Mouse (Mus musculus) cerebellum, adult 11 months (tissue): ENCODE measurements around the gene Kank3.
A peak's percentile ranks its signal among the peaks of the same experiment; 100 is the strongest.

Experiments
- DNase-seq: peaks from one replicate; pipeline ENCODE4 v3.0.0; 2022

Gene Kank3

DNA sequence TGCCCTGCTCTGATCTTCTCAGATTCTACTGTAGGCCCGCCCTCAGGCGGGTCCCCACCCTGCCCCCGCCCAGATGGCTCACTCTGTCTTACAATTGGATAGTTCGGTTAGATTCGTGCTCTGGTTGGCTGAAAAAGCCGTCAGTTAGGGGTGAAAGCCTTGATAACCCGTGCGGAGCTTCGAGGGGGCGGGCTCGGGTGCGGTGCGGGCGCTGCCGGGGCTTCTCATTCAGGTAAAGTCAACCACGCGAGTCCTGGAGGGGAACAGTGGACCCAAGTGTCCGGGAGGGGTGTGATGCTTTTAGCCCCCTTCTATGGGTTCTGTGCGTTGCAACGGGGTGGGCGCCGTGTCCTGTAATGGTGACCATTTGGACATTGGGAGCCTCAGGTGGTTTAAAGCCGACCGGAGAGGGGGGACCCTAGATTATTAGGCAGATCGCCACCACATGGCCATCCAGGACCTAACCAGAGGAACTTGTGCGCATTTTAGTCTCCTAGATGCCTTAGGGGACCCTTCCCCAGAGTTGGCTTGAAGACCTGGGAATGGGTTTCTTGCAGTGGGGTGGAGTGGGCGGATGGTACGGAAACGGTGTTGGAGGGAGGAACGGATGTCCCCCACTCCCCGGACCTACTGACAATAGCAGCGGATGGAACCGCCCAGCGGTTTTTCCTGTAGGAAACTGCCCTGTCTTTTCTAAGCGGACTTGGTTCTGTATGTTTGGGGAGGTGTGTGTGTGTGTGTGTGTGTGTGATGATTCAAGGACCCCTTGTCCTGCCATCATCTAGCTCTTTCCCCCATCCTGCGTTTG, at the start of gene Kank3:
Gene Kank3 (plus strand): TSS at position 186 of the 808 bp plus-strand sequence.
- DNase-seq, result peak; percentile 60

GRCm38 (mm10) chr17:33766389-33766788, 43.9 kb upstream of the Kank3 start:
- DNase-seq, result no peak

DNA sequence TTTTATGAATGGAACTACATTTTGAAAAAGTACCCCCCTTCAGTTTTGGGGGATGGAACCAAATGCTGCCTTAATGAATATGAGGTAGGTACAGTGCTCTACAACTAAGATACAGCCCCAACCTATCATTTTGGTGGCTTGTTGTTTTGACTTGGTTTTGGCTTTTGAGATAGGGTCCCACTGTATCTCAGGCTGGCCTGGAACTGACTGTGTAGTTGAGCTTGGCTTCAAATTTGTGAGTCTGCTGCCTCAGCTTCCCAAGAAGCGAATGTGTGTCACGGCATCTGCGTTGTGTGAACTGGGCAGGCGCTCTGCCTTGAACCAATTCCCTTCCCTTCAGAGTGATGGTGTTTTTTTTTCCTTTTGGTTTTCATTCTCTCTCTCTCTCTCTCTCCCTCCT, 38.7 kb upstream of the Kank3 start:
- no peak for DNase-seq

DNA sequence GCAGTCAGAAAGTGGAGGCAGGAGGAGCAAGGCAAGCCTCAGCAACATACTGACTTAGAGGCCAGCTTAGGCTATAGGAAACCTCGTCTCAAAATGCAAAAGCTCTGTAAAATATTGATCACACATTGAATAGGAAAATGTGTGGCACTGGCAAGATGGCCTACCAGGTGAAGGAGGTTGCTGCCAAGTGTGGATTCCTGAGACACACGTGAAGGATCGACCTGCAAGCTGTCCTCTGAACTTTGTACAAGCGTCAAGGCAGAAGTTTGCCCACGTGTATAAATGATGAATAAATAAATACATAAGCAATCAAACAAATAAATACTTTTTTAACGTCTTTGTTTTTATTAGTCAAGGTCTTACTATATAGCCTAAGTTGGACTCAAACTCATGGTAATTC, 36.9 kb upstream of the Kank3 start:
- no peak for DNase-seq

- DNase-seq, result no peak
Measured at GRCm38 (mm10) chr17:33773871-33774572, 36.3 kb upstream of the Kank3 start.

GRCm38 (mm10) chr17:33774573-33775155, 35.7 kb upstream of the Kank3 start:
- DNase-seq, result no peak

DNA sequence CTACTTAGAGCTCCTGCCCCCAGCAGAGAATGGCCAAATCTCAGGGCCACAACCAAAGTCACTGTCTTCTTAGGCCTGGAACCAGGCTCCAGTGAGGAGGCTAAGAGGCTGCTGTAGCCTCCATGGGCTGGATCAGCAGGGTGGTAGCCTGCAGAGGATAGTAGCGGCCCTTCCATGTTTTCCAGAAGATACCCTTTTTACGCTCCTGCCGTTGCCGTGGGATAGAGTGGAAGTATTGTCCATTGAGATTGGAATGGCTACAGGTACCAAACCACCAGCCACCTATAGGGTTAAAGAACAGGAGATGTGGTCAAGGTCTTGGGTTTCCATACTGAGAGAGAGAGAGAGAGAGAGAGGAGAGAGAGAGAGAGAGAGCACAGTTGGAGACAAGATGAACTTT, 35.0 kb upstream of the Kank3 start:
- DNase-seq, result no peak

DNA sequence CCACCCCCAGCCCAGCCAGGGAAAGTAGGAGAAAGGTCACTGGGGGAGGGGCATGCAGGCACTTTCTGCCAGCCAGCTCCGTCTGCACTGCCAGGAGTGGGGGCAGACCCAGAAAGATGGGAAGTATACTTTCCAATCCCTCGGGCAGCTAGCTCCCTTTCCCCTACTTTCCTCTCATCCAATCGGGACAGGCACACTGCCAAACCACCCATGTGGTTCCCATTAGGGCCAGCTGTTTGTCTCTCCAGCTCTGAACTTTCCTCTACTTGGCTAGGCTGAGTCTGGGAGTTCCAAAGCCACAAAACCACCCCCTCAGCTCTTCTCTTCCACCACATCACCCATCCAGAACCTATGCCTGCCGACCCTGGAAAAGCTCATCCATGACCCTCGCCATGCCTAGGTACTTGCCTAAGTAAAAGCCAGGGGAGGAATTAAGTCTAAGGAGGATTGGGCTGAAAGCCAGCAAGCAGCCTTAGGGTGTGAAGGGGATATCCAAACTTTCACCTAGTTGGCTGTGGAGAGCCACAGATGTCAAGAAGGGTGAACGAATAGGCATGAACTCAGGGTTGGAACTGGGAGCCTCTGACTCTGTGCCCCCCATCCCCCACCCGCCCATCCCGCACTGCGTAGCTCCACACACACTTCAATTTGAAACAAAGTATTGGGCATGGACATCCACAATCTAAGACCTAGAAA, 30.9 kb upstream of the Kank3 start:
- peak; percentile 26 for DNase-seq

DNA sequence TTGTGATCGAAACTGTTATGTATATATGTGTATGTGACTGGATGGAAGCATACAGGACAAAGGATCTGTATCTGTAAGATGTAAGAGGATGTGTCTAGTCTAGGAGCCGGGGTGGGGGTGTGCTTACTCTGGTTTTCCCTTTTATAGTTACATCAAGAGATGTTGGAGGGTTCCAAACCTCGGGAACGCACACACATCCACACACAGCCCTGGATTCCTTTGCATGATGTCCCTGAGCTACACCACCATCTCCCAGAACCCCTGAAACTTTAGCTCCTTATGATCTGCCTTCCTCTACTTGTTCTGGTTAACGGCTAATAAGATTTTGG, 30.4 kb upstream of the Kank3 start:
- no peak for DNase-seq

DNA sequence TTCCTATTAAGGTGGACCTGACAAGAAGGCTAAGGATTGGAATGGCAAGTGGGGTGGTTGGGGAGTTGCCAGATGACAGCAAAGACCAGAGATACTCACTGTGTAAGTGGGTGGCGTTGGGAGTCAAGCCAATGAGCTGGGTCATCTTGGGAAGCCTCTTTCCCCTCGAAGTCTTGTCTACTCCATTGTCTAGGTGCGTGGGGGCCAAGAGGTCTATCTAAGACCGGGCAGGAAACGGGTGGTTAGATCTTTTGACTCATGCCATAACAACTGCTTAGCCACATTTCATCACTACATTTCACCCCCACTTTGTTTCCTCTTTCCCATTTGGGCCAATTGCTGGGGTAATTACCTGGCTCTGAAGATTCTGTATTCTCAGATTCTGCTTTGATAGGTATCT, 29.9 kb upstream of the Kank3 start:
- no peak for DNase-seq

DNA sequence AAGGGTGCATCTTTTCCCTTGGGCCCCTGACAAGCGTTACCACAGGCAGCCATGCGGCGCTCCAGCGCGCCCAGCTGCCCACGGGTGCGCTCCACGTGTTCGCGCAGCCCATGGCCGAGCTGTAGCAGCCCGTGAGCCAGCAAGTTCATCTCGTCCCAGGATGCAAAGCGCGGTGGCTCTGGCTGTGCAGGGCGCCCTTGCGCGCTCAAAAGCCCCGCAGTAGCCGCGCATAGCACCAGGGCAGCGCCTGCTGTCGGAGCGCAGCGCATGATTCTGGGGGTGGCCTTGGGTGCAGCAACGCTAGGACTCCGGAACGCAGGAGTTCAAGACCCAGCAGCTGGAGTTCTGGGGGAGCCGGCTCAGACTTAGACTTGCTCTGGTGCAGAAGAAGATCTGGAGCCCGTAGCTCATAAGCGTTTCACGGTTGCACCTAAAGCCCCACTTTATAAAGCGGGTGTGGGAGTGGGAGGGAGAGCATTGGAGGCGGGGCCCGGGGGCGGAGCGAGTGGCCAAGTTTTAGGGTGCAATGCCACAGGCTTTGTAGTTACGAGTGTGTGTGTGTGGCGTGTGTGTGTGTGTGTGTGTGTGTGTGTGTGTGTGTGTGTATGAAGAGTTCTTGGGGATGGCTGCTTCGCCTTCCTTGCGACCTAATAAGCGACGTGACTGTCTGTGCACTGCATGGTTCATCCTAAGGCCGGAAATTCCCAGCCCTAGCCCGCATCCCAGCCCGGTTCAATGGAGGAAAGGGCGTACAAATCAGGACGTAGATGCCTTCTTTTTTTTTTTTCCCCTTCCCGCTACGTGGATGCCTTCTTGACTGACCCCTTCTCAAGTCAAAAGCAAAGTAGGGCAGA, 29.0 kb upstream of the Kank3 start, which contains the start of gene Angptl4:
Gene Angptl4 (minus strand): TSS at position 707 of the 854 bp plus-strand sequence.
- DNase-seq, result no peak

DNA sequence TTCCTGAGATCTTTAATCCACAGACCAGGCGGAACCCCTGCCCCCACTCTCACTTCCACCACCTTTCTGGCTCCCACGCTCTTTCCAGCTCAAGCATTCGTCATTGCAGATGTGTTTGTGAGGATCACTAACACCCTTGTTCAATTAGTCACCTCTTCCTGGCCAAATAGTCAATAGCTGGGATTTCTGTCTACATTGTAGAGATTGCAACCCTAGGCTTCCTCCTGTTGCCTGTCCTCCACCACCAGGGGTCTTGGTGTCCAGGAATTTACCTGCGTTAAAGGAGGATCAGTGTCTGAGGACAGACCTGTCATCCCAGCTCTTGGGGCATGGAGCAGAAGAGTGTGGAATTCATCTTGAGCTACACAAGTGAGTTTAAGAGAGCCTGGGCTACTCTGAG, 28.3 kb upstream of the Kank3 start:
- no peak for DNase-seq

DNA sequence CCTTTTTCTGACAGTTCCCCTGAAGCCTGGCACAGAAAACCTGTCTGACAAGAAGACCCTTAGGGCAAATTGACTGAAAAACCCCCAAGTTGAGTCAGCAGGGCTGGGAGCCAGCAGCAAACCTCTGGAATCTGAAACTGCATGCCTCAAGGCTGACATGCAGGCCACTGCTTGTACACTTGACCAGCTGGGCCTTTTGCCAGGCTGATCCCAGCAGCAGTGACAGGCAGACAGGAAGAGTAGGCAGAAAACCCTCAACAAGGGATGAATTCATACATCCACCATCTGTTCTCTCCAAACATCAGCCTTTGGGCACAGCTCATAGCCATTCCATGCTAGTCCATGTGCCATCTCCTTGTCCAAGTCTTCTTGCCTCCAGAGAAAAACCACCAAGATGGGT, 26.9 kb upstream of the Kank3 start:
- DNase-seq, result no peak

GRCm38 (mm10) chr17:33784939-33785338, 25.4 kb upstream of the Kank3 start:
- no peak for DNase-seq

DNA sequence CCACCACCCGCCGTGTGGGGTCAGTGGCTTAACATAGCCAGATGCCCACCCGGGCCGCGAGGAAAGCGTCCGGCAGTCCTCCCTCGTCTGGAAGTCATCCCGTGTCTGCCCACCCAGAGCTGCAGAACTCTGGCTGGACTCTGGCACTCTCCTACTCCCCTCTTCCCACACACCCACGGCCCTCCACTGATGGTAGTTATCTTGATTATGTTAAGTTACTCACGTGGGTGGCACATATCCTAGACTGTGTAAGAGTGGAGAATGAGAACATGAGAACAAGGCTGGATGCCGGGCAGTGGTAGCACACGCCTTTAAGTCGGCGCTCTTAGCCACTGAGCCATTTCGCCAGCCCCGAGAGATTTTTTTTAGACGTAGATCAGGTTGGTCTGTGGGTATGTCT, 23.9 kb upstream of the Kank3 start:
- DNase-seq, result no peak

- DNase-seq, result no peak
Measured at GRCm38 (mm10) chr17:33788732-33789131, 21.6 kb upstream of the Kank3 start.

DNA sequence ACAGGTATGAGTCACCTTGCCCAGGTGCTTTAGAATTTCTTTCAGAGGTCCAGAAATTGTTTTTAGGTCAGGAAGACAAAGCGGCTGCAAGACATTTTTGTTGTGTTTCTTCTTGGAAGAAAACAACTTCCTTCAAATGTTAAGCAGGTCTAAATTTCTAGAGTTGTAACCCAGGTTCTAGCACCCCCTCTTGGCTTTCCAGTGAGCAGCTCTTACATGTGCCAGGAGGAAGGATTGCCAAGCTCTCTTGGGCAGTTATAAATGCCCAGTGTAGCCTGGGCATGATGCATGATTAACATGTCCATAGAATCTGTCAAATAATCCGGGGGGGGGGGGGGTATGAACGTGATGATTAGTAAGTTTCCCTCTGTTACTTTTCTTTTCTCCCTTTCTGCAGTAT, 12.0 kb upstream of the Kank3 start:
- DNase-seq, result no peak

DNA sequence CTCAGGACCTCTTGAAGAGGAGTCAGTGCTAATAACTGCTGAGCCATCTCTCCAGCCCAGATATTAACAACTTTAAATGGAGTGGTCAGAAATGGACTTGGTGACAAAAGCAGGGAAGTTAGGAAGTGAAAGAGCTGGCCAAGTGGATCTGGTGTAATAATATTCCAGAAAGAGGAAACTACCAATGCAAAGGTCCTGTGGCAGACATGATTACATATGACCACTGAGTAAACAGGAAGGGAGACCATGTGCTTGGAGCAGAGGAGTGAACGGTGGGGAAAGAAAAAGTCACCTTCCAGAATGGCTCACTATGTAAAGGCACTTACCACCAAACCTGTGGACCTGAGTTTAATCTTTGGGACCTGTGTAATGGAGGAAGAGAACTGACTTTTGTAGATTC, 11.0 kb upstream of the Kank3 start:
- DNase-seq, result no peak

GRCm38 (mm10) chr17:33802221-33802620, 8.1 kb upstream of the Kank3 start:
- no peak for DNase-seq

DNA sequence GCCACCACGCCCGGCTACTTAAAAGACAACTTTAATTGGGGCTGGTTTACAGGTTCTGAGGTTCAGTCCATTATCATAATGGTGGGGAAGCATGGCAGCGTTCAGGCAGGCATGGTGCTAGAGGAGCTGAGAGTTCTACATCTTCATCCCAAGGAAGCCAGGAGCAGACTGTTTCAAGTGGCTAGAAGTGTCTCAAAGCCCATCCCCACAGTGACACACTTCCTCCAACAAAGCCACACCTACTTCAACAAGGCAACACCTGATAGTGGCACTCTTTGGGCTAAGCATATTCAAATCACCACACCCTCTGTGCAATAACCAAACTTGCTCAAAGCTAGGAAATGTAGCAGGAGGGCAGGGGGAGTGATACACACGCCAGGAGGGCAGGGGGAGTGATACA, 6.1 kb upstream of the Kank3 start:
- DNase-seq, result no peak

DNA sequence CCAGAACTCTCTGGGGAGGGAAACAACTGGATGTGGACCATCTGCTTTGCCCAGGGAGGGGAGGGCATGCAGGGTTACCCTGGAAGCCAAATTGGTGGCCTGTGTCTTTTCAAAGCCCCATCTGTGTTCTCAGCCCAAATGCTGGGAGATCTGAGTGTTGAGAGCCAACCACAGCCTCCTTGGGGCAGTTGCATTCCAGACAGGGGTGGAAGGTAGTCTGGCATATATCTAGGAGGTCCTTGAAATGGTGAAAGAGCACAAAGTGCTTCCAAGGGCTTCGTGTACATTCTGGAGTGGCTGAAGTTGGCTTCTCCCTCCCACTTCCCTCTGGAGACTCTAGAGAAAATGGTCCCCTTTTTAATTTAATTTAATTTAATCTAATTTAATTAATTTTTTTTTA, 5.6 kb upstream of the Kank3 start:
- DNase-seq, result no peak

DNA sequence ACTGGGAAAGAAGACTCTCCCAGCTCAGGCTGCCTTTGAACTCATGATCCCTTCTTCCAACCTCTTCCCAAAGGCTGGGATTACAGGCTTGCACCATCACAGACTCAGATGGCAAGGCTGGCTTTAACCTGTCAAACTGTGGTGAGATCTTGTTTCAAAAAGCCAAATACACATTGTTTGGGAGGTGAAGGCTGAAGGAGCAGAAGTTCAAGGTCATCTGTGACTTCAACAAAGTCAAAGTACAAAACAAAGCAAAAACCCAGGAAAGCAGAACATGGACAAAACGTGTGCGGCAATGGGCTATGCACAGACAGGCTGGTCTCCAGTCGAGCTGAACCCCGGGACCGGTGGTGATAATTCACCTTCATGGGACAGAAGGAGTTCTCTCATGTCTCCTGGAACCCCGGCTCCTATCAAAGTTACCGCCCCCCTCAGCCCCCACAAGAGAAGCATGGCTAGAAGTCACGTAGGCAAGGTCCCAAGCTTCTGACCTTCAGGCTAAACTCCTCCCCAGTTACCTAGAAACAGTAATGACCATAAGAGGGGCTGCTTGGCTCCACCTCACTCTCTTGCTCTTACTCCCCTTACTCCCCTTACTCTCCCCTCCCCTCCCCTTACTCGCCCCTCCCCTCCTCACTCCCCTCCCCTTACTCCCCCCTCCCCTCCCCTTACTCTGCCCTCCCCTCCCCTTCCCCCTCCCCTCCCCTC, 3.0 kb upstream of the Kank3 start:
- no peak for DNase-seq
